Mouse (Mus musculus) adrenal gland, adult 18-20 months (tissue): ENCODE measurements around the gene Btd. TPM values are rescaled to one million over a fixed set of nuclear protein-coding genes. Genes with fewer than 3 reads are reported as not detected.

Experiments
- DNase-seq, 2 experiments: peaks; one replicate each; pipeline ENCODE4 v3.0.0; 2021 to 2022; ENCODE audit warnings: low spot score in 2 of 2
- total RNA-seq, 2 experiments: library from RNA; stranded (reverse); gene quantifications; 1 replicate in 1 of 2; 2 replicates in 1 of 2; pipeline ENCODE4 v1.2.3; 2021

Btd gene
- total RNA-seq, 2 experiments from 2014 or later, result 41.3 to 57.0 TPM

GRCm38 (mm10) chr14:31697346-31697745 is 56.5 kb downstream of the Btd start:
- no peak for DNase-seq

DNA sequence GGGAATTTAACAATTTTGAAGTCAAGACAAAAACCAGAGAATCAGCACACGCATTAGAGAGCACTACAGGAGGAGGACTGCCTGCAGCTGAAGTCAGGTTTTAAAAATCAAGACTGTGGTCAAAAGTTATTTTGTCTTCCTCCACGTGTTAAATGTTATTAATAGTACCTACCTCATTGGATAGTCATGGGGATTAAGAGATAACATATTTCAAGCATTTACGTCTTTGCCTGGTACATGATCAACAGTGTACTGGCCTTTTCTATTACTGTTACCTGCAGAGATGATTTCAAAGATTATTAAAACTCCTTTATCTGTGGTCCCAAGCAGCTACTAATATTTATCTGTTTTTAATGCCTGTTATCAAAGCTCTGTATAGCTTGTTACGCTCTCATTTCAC is 56.9 kb downstream of the Btd start:
- no peak for DNase-seq

DNA sequence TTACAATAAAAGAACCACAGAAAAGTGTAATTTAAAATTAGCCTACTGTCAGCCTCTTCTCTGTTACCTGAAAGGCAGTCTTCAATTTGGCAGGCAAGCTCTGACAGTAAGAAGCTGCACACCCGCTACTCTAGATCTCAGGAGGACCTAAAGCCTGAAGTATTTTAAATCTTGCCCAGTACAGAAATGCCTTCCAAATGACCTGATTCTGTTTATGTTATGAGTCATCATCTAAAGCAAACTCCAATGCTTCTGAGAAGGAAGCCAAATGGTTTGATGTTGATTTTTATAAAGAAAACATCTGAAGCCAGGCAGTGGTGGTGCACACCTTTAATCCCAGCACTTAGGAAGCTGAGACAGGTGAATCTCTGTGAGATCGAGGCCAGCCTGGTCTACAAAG is 59.5 kb downstream of the Btd start:
- DNase-seq, result no peak

GRCm38 (mm10) chr14:31709343-31709742 is 68.5 kb downstream of the Btd start:
- DNase-seq, result no peak

DNA sequence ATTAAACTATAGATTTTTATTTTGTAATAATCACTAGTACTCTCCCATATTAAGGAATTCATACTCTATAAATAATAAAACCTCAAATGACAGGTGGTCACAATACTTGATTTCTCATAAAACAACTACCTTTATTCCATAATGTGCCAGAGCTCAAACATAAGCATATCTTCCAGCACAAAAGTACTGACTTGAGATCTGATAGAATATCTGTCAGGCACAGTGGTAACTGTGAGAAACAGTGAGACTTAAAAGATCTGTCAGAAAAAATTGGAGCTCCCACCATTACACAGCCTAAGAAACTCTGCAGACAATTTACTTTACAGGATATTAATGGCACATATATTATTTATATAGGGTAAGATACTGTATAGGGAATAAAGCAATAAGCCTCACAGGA is 74.8 kb downstream of the Btd start:
- no peak for DNase-seq

DNA sequence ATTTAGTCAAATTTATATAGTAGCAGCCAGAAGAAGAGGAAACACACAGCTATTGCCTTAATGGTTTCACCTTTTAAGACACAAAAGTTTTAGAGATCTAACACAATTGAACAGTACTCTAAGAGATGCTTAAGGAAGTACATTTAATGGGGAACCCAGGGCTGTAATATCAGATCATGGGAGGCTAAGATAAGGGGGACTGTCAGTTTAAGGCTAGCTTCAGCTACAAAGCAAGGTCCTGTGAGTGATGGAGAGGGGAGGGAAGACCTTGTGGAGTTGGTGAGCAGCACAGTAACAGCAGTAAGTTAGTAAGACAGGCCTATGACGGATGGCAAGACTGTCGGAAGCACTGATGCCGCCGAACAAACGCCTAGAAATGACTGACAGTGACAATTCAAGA is 76.5 kb downstream of the Btd start:
- DNase-seq, result no peak

Other genes with a start within 250 kb of the Btd start
- 100 to 1,000 TPM; 136 to 182 TPM for gene Sh3bp5, start 204.9 kb upstream of the Btd start, total RNA-seq
- 10 to 100 TPM; 52.1 to 60.1 TPM for gene Eaf1, start 146.6 kb upstream of the Btd start, total RNA-seq
- gene Mettl6, start 146.0 kb upstream of the Btd start, total RNA-seq, result 10 to 100 TPM; 19.9 to 20.8 TPM
- gene Colq, start 49.7 kb upstream of the Btd start, total RNA-seq, result not detected
- gene Gm49387, start 150 bp upstream of the Btd start, total RNA-seq, result not detected
- 10 to 100 TPM; 46.3 to 46.8 TPM for gene Hacl1, start 258 bp downstream of the Btd start, total RNA-seq
- gene Ankrd28, start 189.6 kb downstream of the Btd start, total RNA-seq, result 10 to 100 TPM; 14.3 to 15.4 TPM